Mouse (Mus musculus) liver, adult 2 months (tissue): ENCODE measurements around the gene Tmigd3. TPM values are rescaled to one million over a fixed set of nuclear protein-coding genes. Genes with fewer than 3 reads are reported as not detected.

Experiments used
- DNase-seq: peaks from one replicate; pipeline ENCODE4 v3.0.0-alpha.2; 2011; ENCODE audit warnings: low read depth, low spot score; ENCODE audit errors: extremely low read depth
- H3K27ac ChIP-seq: fragments of 200-500 bp; replicated peaks from 2 replicates; pipeline ENCODE4 v1.5.1; 2012; ENCODE audit warnings: low read depth, mild to moderate bottlenecking, control low read depth, inconsistent platforms, low read length; ENCODE audit not compliant: insufficient read depth
- H3K27me3 ChIP-seq: fragments of 200-500 bp; 2 replicates; pipeline ENCODE4 v1.6.1; 2012; ENCODE audit warnings: mild to moderate bottlenecking, moderate library complexity, low read length, inconsistent platforms; ENCODE audit not compliant: control insufficient read depth, insufficient read depth
- H3K36me3 ChIP-seq: fragments of 200-500 bp; 2 replicates; pipeline ENCODE4 v1.6.1; 2012; ENCODE audit warnings: low read length, inconsistent platforms; ENCODE audit not compliant: control insufficient read depth, insufficient read depth
- H3K4me1 ChIP-seq: fragments of 200-500 bp; 2 replicates; pipeline ENCODE4 v1.6.1; 2011; ENCODE audit warnings: low read length; ENCODE audit not compliant: control insufficient read depth, insufficient read depth
- H3K4me3 ChIP-seq: fragments of 200-500 bp; 2 replicates; pipeline ENCODE4 v1.5.1; 2011; ENCODE audit warnings: low read depth, mild to moderate bottlenecking, control low read depth, low read length, moderate library complexity; ENCODE audit not compliant: insufficient read depth
- H3K79me2 ChIP-seq: fragments of 200-500 bp; 2 replicates; pipeline ENCODE4 v1.6.1; 2012; ENCODE audit warnings: inconsistent platforms, mild to moderate bottlenecking, low read length, moderate library complexity; ENCODE audit not compliant: control insufficient read depth, insufficient read depth
- H3K9ac ChIP-seq: fragments of 200-500 bp; 2 replicates; pipeline ENCODE4 v1.6.1; 2012; ENCODE audit warnings: low read depth, mild to moderate bottlenecking, control low read depth, inconsistent platforms, low read length
- CTCF ChIP-seq: fragments of 200-500 bp; IDR thresholded peaks from 2 replicates; pipeline ENCODE4 v1.5.1; 2011; ENCODE audit warnings: low read depth, low read length, control low read depth
- POLR2A ChIP-seq: fragments of 200-500 bp; IDR thresholded peaks from 2 replicates; pipeline ENCODE4 v1.6.1; 2011; ENCODE audit warnings: low read length, control low read depth; ENCODE audit not compliant: insufficient read depth; ENCODE audit errors: extremely low read depth
- WGBS: fragments of 180-500 bp; shearing (Covaris S2); methylation state at CpG from one replicate; pipeline ENCODE4 v1.1.7; 2018; 5-methylcytosine and 5-hydroxymethylcytosine counted together
- polyA plus RNA-seq: library from polyadenylated mRNA; depleted of rRNA; stranded (reverse); fragments of >200 nt; gene quantifications from 2 replicates; pipeline ENCODE4 v1.2.3, GENCODE M21; 2012
- total RNA-seq: library from RNA; depleted of rRNA; stranded (reverse); fragments of >200 nt; gene quantifications from 2 replicates; pipeline ENCODE4 v1.2.3, GENCODE M21; 2014

The Tmigd3 gene
- total and polyA plus RNA-seq, 2 experiments = 0.12 TPM; not detected in 1

GRCm38 (mm10) chr3:105932240-105933071 lies 61.8 kb downstream of the Tmigd3 start, which contains the start of gene I830077J02Rik:
I830077J02Rik (minus strand) TSS chr3:105932664.
- Histone ChIP-seq H3K36me3 (no peaks in the 10 kb centered on the region; the same call in 1 of the 2 replicates), H3K4me3 (no peak within 1 kb of the TSS), H3K79me2 (no peaks in the 10 kb centered on the region), H3K4me1 (no peaks in the 10 kb centered on the region), H3K27me3 (no peaks in the 10 kb centered on the region), H3K9ac (no peak within 1 kb of the TSS), H3K27ac (no peak within 1 kb of the TSS)
- TF ChIP-seq CTCF (no peak), POLR2A (no peak)
- peak; percentile 18 for DNase-seq
- WGBS = 77% methylated on average over 8 of the region's 8 CpGs

GRCm38 (mm10) chr3:105933926-105934325 lies 63.2 kb downstream of the Tmigd3 start:
- no peak for TF ChIP-seq CTCF
- TF ChIP-seq POLR2A = no peak
- no peaks in the 10 kb centered on the region for H3K4me1 ChIP-seq
- no peaks in the 10 kb centered on the region for H3K27me3 ChIP-seq

GRCm38 (mm10) chr3:105935033-105935432 lies 64.3 kb downstream of the Tmigd3 start:
- peaks cover 4% of the 10 kb centered on the region; the same call in 1 of the 2 replicates for H3K36me3 ChIP-seq
- H3K27ac ChIP-seq = no peak overlapping the region
- H3K9ac ChIP-seq = no peak overlapping the region
- no peaks in the 10 kb centered on the region for H3K4me1 ChIP-seq
- DNase-seq = peak; percentile 78
- no peaks in the 10 kb centered on the region for H3K79me2 ChIP-seq
- no peak for TF ChIP-seq POLR2A
- no peak for TF ChIP-seq CTCF
- H3K4me3 ChIP-seq = no peak overlapping the region
- WGBS = 38% methylated on average over 5 of the region's 5 CpGs
- no peaks in the 10 kb centered on the region for H3K27me3 ChIP-seq

More at GRCm38 (mm10) chr3:105933926-105934325, 63.2 kb downstream of the Tmigd3 start:
- Histone ChIP-seq H3K4me3 (no peak overlapping the region), H3K79me2 (no peaks in the 10 kb centered on the region), H3K36me3 (peaks cover 4% of the 10 kb centered on the region; the same call in 1 of the 2 replicates), H3K27ac (no peak overlapping the region), H3K9ac (no peak overlapping the region)
- no peak for DNase-seq
- 95% methylated on average over 6 of the region's 6 CpGs for WGBS

DNA sequence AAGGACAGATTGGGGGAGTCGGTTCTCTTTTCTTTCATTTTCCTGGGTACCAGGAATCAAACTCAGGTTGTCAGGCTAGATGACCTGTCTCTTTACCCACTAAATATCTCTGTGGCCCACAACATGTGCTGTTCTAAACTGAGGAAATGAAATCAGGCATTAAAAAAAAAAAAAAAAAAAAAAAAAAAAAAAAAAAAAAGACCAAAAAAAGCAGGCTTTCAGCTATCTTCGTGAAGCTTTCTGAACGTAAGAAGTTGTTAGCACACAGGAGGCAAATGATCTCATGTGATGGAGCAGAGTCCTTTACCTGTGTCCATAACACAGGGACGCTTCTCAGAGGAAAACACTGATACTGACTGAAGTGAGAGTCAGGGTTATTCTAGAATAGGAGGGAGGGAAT lies 65.4 kb downstream of the Tmigd3 start:
- Histone ChIP-seq H3K4me3 (no peak overlapping the region), H3K9ac (no peak overlapping the region), H3K4me1 (no peaks in the 10 kb centered on the region), H3K27ac (no peak overlapping the region), H3K36me3 (peaks cover 10% of the 10 kb centered on the region; the same call in 1 of the 2 replicates), H3K79me2 (no peaks in the 10 kb centered on the region), H3K27me3 (no peaks in the 10 kb centered on the region)
- no peak for DNase-seq
- no peak for TF ChIP-seq CTCF
- 85% methylated on average over 4 of the region's 4 CpGs for WGBS

DNA sequence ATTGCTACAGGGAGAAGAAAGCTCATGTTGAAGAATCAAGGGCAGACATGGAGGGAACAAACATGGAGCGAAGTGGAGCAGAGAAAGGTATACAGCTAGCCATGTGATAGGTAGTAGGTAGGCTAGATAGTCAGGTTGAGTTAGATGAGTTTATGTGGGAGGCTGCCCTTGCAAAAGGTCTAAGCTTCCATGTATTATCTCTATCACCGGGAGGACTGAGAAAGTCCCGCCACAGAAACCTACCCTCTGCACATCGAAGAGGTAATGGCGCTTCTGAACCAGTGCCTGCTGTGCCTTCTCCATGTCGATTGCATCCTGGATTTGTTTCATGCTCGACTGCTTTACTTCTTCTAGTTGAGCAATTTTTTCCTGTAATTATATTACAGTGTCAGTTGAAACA lies 80.6 kb downstream of the Tmigd3 start:
- 95% methylated on average over 7 of the region's 7 CpGs for WGBS
- peaks cover 65% of the 10 kb centered on the region for H3K36me3 ChIP-seq

GRCm38 (mm10) chr3:105957235-105957634 lies 86.5 kb downstream of the Tmigd3 start:
- Histone ChIP-seq H3K9ac (no peak overlapping the region), H3K36me3 (peaks cover 28% of the 10 kb centered on the region), H3K27me3 (no peaks in the 10 kb centered on the region), H3K79me2 (peaks cover 20% of the 10 kb centered on the region; the same call in 1 of the 2 replicates), H3K4me1 (peaks cover 14% of the 10 kb centered on the region), H3K27ac (no peak overlapping the region), H3K4me3 (no peak overlapping the region)
- WGBS = 93% methylated on average over 1 of the region's 1 CpGs
- TF ChIP-seq POLR2A (no peak), CTCF (peak; percentile 3; the same call in 1 of the 2 replicates)
- no peak for DNase-seq

More for the DNA sequence above, 80.6 kb downstream of the Tmigd3 start:
- H3K4me1 ChIP-seq = no peaks in the 10 kb centered on the region
- H3K79me2 ChIP-seq = peaks cover 3% of the 10 kb centered on the region; the same call in 1 of the 2 replicates
- no peak for DNase-seq
- H3K27ac ChIP-seq = no peak overlapping the region
- no peaks in the 10 kb centered on the region for H3K27me3 ChIP-seq
- no peak overlapping the region for H3K9ac ChIP-seq
- no peak overlapping the region for H3K4me3 ChIP-seq
- TF ChIP-seq POLR2A (no peak), CTCF (no peak)
